Mouse (Mus musculus): ENCODE data around the gene Ccdc159.
A peak's percentile ranks its signal among the peaks of the same experiment; 100 is the strongest.

Ccdc159 gene

DNA sequence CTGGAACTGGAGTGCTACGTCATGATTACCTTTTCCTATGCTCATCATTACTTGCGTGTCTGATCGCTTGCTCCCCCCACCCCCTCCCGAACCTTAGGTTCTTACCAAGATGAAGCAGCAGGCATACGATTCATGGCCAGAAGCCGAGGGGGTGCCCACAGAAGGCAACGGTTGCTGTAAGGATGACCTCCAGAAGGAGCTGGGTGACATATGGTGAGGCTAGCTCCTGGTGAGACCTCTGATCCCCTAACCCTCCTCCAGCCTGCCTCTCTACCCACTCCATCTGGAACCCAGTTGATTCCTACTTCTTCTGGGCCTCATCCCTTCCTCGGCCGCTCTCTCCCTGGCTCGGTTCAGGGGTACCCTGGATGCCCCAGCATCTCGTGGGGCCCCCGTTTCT, 6.8 kb downstream of the Ccdc159 start:
- no peak for ATAC-seq (ENCODE audit: low TSS enrichment)

GRCm38 (mm10) chr9:21935466-21936131, 8.3 kb downstream of the Ccdc159 start:
- ATAC-seq (ENCODE audit: low TSS enrichment) = no peak

- ATAC-seq (ENCODE audit: low TSS enrichment) = peak; percentile 82
These were observed 9.7 kb downstream of the Ccdc159 start, which contains the start of gene Plppr2 for GRCm38 (mm10) chr9:21936692-21937570. Gene Plppr2, plus strand, starts transcription at chr9:21937033.

GRCm38 (mm10) chr9:21937711-21938175, 10.5 kb downstream of the Ccdc159 start:
- 0 out of 2 replicates have a peak, but pooled peaks have one; percentile 17 for ATAC-seq (ENCODE audit: low TSS enrichment)

- 0 out of 2 replicates have a peak, but pooled peaks have one; percentile 8 for ATAC-seq (ENCODE audit: low TSS enrichment)
These were observed 11.1 kb downstream of the Ccdc159 start for GRCm38 (mm10) chr9:21938234-21938855.

DNA sequence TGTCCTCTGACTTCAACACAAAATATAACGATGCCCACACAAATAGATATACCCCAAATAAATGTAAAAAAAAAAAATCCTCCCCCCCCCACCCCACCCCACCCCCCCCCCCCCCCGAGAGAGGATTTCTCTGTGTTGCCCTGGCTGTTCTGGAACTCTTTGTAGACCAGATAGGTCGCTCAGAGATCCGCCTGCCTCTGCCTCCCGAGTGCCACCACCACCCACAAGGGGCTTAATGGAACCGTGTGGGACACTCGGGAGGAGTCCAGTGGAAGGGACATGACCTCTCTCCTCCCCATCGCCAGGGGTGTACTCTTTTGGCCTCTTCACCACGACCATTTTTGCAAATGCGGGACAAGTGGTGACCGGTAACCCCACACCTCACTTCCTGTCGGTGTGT, 15.8 kb downstream of the Ccdc159 start:
- ATAC-seq (ENCODE audit: low TSS enrichment) = no peak

DNA sequence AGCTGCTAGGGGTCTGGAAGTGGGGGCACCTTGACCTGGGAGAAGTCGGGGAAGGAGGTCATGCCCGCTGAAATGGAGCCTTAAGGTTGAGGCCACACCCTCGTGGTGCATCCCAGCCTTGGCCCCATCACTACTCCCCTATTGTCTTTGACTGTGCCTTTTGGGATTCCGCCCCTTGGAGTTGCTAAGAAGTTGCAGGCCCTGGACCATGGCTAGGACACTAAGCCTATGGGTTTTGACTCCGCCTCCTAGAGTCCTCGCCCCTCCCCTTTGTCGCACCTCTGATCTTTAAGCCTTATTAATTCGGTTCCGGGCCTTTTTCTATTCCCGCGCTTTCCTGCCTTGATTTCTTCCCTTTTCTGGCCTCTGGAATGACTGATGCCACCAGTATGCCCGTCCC, 16.4 kb downstream of the Ccdc159 start:
- no peak for ATAC-seq (ENCODE audit: low TSS enrichment)

DNA sequence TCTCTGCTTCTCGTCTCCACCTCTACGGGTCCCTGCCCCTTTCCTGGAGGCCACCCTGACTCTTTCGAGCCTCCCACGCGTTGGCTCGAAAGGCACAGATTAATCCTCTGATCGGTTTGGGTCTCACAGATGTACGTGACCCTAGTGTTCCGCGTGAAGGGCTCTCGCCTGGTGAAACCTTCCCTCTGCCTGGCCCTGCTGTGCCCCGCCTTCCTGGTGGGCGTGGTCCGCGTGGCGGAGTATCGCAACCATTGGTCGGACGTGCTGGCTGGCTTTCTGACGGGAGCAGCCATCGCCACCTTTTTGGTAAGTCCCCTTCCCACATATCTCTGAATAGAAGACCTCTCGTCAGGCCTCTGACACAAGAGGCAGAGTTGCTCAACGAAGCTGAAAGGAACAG, 17.0 kb downstream of the Ccdc159 start:
- ATAC-seq (ENCODE audit: low TSS enrichment) = no peak

DNA sequence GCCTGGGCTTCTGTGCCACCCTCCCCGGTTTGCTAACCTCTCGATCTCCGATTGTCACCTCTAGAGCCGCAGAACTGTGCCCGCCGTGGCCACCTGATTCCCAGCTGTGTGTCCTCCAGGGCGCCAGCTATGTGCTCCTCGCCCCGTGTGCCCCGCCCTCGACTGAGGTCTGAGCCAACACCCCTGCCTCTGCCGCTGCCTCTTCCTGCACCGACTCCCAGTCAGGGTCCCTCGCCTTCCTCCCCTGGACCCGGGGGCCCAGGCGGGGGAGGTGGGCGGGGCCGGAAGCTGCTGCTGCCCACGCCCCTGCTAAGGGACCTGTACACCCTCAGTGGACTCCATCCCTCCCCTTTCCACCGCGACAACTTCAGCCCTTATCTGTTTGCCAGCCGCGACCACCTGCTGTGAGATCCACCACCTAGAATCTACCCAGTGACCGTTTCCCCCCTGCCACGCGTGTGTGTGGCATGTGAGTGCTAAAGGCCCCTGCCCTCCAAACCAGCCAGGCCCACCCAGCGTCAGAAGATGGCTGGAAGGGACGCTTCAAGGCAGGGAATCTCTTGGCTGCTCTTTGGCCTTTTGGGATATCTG, 20.4 kb downstream of the Ccdc159 start:
- ATAC-seq (ENCODE audit: low TSS enrichment) = no peak

DNA sequence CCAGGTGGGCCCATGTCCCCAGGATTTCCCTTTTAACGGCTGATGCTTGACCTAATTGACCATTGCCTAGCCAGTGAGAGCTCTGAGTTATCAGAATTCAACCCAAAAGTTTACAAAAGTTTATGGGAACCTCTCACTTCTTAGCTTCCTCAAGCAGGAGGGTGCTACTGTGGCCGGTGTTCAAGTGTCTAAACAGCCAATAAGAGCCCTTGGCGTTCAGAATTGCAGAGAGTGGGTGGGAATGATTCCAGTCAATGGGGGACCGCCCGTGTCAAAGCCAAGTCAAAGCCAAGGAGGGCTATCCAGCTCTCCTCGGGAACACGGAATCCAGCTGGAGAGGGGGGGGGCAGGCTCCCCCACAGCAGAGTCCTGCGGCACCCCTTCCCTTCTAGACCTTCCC, 20.9 kb downstream of the Ccdc159 start:
- peak; percentile 14; the same call in 1 of the 2 replicates for ATAC-seq (ENCODE audit: low TSS enrichment)

- ATAC-seq (ENCODE audit: low TSS enrichment) = peak; percentile 50
These were observed 21.5 kb downstream of the Ccdc159 start for GRCm38 (mm10) chr9:21948790-21949189.

DNA sequence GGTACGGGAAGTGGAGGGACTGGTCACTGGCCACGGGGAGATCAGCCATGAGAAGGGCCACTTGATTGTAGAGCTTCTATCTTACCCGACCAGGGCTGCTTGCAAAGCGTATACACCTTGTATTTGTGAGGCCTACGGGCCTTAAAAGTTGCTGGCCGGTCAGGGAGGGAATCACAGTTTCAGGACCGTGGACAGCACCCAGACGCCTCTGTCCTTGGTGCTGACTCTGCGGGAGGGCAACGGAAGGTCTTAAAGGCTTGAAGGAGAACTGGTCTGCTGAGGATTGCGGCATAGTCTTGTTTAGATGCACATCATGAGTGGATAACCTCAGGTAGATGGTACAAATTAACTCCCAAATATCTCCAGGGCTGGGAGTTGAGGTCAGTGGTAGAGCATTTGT, 23.1 kb downstream of the Ccdc159 start:
- ATAC-seq (ENCODE audit: low TSS enrichment) = no peak

GRCm38 (mm10) chr9:21951977-21952376, 24.7 kb downstream of the Ccdc159 start:
- ATAC-seq (ENCODE audit: low TSS enrichment) = no peak

DNA sequence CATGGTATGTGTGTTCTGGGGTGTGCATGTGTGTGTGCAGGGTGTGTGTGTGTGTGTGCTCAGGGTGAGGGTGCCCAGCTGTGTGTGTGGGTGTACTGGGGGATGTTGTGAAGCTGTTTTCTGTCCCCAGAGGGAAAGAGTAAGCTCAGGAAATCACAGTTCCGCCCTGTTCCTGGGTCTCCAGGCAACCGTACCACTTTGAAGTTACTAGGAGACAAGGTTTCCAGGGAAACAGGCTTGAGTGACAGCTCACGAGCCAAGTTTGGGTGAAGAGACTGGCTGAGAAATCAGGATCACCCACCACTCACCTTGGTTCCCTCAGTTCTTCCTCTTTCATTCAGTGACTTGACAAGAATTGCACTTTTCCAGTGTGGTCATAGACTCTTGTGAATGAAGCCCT, 26.3 kb downstream of the Ccdc159 start:
- ATAC-seq (ENCODE audit: low TSS enrichment) = peak; percentile 28

GRCm38 (mm10) chr9:21954635-21955034, 27.4 kb downstream of the Ccdc159 start:
- ATAC-seq (ENCODE audit: low TSS enrichment) = no peak

DNA sequence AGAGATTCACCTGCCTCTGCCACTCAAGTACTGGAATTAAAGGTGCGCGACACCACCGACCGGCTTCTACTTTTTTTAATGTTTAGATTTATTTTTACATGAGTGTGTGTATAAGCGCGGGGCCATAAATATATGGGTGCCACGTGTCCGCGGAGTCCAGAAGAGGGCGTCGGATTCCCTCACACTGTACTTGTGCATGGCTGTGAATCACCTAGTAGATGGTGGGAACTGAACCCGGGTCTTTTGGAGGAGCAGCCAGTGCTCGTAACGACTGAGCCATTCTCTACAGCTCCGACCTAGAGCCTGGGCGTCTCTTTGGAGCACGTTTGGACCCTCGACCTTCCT, 27.9 kb downstream of the Ccdc159 start:
- peak; percentile 22 for ATAC-seq (ENCODE audit: low TSS enrichment)

DNA sequence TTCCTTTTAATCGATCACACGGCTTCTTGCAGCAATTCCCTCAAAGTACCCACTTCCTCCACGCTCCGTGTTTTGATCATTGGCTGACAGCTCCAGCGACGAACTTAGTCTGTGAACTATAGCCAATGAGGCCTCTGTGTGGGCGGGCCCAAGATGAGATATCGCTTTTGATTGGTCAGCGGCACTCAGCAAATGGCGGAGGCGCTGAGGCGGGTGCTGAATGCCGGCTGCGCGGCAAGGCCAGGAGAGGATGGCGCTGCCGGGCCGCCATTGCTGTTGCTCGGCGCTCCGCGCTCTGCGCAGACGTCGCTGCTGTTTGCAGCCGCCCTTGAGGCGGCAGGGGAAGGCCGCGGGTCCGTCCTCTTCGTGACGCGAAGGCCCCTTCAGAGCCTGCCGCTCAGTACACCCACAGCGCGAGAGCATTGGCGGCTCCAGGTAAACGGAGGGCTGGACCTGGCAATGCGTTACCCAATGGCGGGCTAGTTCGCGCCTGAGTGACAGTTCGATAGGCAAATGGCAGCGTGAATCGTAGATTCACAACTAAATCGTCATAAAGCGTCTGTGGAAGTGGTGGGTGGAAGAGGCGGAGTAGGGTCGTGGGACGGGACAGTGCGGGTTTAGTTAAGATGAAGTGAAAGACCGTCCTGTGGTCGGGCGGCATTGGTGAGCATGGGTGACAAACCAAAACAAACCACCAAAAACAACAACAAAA, 28.5 kb downstream of the Ccdc159 start, which contains the start of gene Swsap1:
Gene Swsap1 (plus strand): TSS at position 186 of the 712 bp plus-strand sequence.
- ATAC-seq (ENCODE audit: low TSS enrichment) = peak; percentile 90

DNA sequence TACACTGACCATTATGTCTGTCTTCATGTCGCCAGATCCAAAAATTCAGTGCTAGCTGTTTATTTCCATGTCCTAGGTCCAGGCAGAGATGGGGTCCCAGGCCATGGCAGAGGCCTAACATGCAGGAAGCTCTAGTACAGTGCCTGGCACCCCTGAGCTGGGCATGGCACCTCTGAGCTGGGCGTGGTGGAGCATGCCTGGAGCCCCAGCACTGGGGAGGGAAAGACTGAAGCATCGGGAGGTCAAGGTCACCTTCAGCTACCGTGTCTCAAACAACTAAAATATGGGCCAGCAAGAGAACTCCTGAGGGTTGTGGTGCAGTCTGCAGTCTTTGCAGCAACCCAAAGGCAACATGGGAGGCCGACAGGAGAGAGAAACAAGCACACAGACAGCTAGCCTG, 31.1 kb downstream of the Ccdc159 start:
- ATAC-seq (ENCODE audit: low TSS enrichment) = no peak

DNA sequence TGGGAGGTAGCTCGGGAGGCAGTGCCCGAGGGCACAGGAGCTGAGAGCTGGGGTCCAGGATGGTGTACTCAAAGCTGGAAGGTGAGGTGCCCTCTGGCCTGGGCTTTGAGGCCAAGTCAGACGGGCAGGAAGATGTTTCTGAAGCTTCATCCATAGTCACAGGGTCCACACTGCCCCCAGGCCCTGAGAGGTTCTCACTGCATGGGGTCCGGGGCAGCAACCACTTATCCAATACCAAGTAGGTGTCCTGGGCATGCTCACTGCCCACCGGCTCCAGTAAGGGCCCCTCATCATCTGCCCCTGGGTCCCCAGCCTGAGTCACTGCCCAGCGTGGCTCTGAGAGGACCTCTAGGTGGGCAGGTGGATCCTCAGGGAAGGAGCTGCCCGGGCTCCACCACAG, 32.0 kb downstream of the Ccdc159 start:
- ATAC-seq (ENCODE audit: low TSS enrichment) = no peak

GRCm38 (mm10) chr9:21960135-21960534, 32.9 kb downstream of the Ccdc159 start:
- no peak for ATAC-seq (ENCODE audit: low TSS enrichment)

DNA sequence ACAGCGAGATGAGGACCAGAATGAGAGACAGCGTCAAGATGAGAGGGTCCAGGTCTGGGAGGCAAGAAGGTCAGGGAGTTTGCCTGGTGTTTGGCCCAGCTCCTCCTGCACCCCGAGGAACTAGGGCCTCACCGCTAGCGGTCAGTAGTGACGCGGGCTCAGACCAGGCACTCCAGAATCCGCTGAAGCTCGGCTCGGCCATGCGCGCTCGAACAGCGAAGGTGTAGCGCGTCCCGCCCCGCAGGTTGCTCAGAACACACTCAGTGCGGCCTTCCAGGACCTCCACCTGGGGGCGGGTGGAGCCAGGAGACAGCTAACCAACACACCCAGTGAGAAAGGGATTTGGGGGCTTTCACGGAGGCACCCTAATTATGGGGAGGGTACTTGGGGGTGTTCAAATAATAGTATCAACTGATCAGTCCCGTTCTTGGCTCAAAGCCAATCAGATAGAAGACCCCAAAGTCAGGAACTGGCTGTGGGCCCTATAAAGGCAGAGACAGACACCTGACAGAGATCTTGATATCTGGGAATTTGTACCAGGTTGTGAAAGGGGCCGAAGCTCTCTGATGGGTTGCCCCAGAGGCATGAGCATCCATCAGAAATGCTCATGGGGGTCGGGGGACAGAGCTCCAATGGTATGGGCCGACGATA, 33.4 kb downstream of the Ccdc159 start:
- ATAC-seq (ENCODE audit: low TSS enrichment) = no peak
